In genomic region chr15:99797898-99798297, GRCm38 (mm10) we compare ENCODE assay signal across 20 mouse cellular contexts. TPM values are rescaled to one million over a fixed set of nuclear protein-coding genes. Genes with fewer than 3 reads are reported as not detected.
DNase-seq lines count a peak whose midpoint lies in the region; ATAC-seq and TF ChIP-seq lines count a peak whose summit lies in the region.
"Had no signal": no experiment of that assay in that cellular context is flagged by ENCODE, and none has a peak within 500 bp of the region (broad histone marks: within the 10 kb centered on the region; RNA-seq: fewer than 3 reads in every experiment).

No protein-coding gene starts in this region.

- H3K9me3 ChIP-seq in hindbrain, embryonic 14.5 days (ENCODE audit: control insufficient read depth, low read length) = no peaks in the 10 kb centered on the region
- H3K9me3 ChIP-seq in hindbrain, postnatal 0 days (ENCODE audit: low read length) = no peaks in the 10 kb centered on the region
- H3K9me3 ChIP-seq: intestine, embryonic 15.5 days; midbrain, embryonic 13.5 days had no signal

- DNase-seq in hindbrain, embryonic 14.5 days (ENCODE audit: low spot score) = no peak
- no peak for DNase-seq in hindbrain, postnatal 0 days (ENCODE audit: low spot score)
- peak; percentile 46 to 58 for DNase-seq in urinary bladder, postnatal 36 days (ENCODE audit: low spot score in 2 of 2)
- no peak for DNase-seq in urinary bladder, adult 2 months (ENCODE audit: low spot score)
- DNase-seq in lung, postnatal 36 days = peak; percentile 29
- no peak for DNase-seq in left cerebral cortex, adult 8-10 months (ENCODE audit: low spot score in 2 of 2)
- DNase-seq in heart, postnatal 10 days = no peak
- DNase-seq: cerebellum, adult 11-12 months; forebrain, postnatal 0 days; gastrocnemius, postnatal 14 days; right cerebral cortex, postnatal 25 days; thymus, adult 2 months had no signal

- 82% methylated on average over 5 of the region's 5 CpGs for WGBS in hindbrain, embryonic 14.5 days
- WGBS in hindbrain, postnatal 0 days = 61% methylated on average over 5 of the region's 5 CpGs

- H3K27ac ChIP-seq in hindbrain, embryonic 14.5 days = 0 out of 2 replicates have a peak overlapping the region, but pooled peaks have one; percentile 7
- H3K27ac ChIP-seq in hindbrain, postnatal 0 days = no peak overlapping the region
- H3K27ac ChIP-seq: intestine, embryonic 15.5 days; kidney, postnatal 0 days; layer of hippocampus, adult 2 months; macrophage; midbrain, embryonic 13.5 days had no signal

- intact Hi-C loops in heart, postnatal 10 days (cut with DNase I) = no loop called here

- 0 out of 2 replicates have a peak, but pooled peaks cover under 1% of the 10 kb centered on the region for H3K4me1 ChIP-seq in hindbrain, embryonic 14.5 days (replicated peaks; ENCODE audit: control insufficient read depth, insufficient read depth, low read length)
- no peaks in the 10 kb centered on the region for H3K4me1 ChIP-seq in hindbrain, postnatal 0 days (ENCODE audit: insufficient read depth, low read length)
- H3K4me1 ChIP-seq: intestine, embryonic 15.5 days had no signal

- no peak overlapping the region for H3K4me3 ChIP-seq in hindbrain, embryonic 14.5 days (replicated peaks; ENCODE audit: low read length)
- H3K4me3 ChIP-seq in hindbrain, postnatal 0 days (ENCODE audit: low read length) = no peak overlapping the region
- H3K4me3 ChIP-seq: erythroblast, embryonic 14.5 days; intestine, embryonic 15.5 days; layer of hippocampus, adult 2 months; midbrain, embryonic 13.5 days had no signal

- no peak for TF ChIP-seq CTCF in hindbrain, postnatal 0 days (IDR thresholded peaks at IDR 0.05; ENCODE audit: low read depth)

- H3K36me3 ChIP-seq in hindbrain, embryonic 14.5 days (replicated peaks; ENCODE audit: control insufficient read depth, insufficient read depth) = no peaks in the 10 kb centered on the region
- no peaks in the 10 kb centered on the region for H3K36me3 ChIP-seq in hindbrain, postnatal 0 days (ENCODE audit: insufficient read depth, low read length)

- no peak overlapping the region for H3K4me2 ChIP-seq in hindbrain, embryonic 14.5 days (replicated peaks)
- no peak overlapping the region for H3K4me2 ChIP-seq in hindbrain, postnatal 0 days (ENCODE audit: low read depth, low read length)
- H3K4me2 ChIP-seq: intestine, embryonic 15.5 days; midbrain, embryonic 13.5 days had no signal

- H3K9ac ChIP-seq in hindbrain, embryonic 14.5 days = no peak overlapping the region
- no peak overlapping the region for H3K9ac ChIP-seq in hindbrain, postnatal 0 days (replicated peaks; ENCODE audit: low read length)
- H3K9ac ChIP-seq: forebrain, postnatal 0 days; intestine, embryonic 15.5 days; midbrain, embryonic 13.5 days had no signal

- no peaks in the 10 kb centered on the region for H3K27me3 ChIP-seq in hindbrain, embryonic 14.5 days (ENCODE audit: control insufficient read depth, insufficient read depth, low read length)
- no peaks in the 10 kb centered on the region for H3K27me3 ChIP-seq in hindbrain, postnatal 0 days (ENCODE audit: insufficient read depth, low read length)
- H3K27me3 ChIP-seq: intestine, embryonic 15.5 days; midbrain, embryonic 13.5 days; Patski had no signal

- ATAC-seq in hindbrain, embryonic 14.5 days (ENCODE audit: low FRiP score) = no peak
- no peak for ATAC-seq in hindbrain, postnatal 0 days
- no peak for ATAC-seq in granulocyte monocyte progenitor cell, adult 5-6 weeks (replicated peaks; ENCODE audit: poor library complexity, severe bottlenecking)
- ATAC-seq: forebrain, postnatal 0 days; intestine, embryonic 15.5 days; midbrain, embryonic 13.5 days; Patski had no signal

RNA-seq across cellular contexts. Expression of gene Cers5, which starts 25.2 kb away (rescaled TPM):
- 78.5 and 89.3 TPM in 2 replicates for polyA plus RNA-seq in hindbrain, embryonic 14.5 days (2014; fragmentation: Nextera tagmentation; extraction: Ambion mirVana)
- 92.8 and 105 TPM in 2 replicates for total RNA-seq in hindbrain, postnatal 0 days (2014; rRNA removed)
- 73.0 and 73.9 TPM in 2 replicates for polyA plus RNA-seq in hindbrain, postnatal 0 days (2015; fragmentation: Nextera tagmentation; extraction: Ambion mirVana)
- 35.4 and 43.3 TPM in 2 replicates for polyA plus RNA-seq in urinary bladder, adult 2 months (2012; rRNA removed)
- 10 to 100 TPM; 31.1 to 37.2 (median 33.9) TPM for total RNA-seq in left cerebral cortex, adult 8-10 months (2022)
- total RNA-seq in granulocyte monocyte progenitor cell, adult 5-6 weeks (2014; fragmentation: Nextera tagmentation) = 34.8 and 58.3 TPM in 2 replicates
- 17.9 and 24.5 TPM in 2 replicates for total RNA-seq in granulocyte monocyte progenitor cell, adult 5-6 weeks (2017)
- 10 to 100 TPM; 26.4 to 28.1 TPM for total RNA-seq in heart, postnatal 10 days (2021)

Comparison
In these comparisons a context has a peak if more than half of its experiments do, and no peak if none do; other contexts are left out.
1. DNase-seq: peak in urinary bladder, postnatal 36 days (2 of 2) and lung, postnatal 36 days (single experiment); none in hindbrain, embryonic 14.5 days (single experiment), hindbrain, postnatal 0 days (single experiment), urinary bladder, adult 2 months (single experiment), left cerebral cortex, adult 8-10 months (0 of 2) and heart, postnatal 10 days (0 of 2).